Mouse (Mus musculus) hindlimb bud, embryonic 11.5 days (tissue): ENCODE measurements at regions not wholly inside any gene's neighbourhood (a gene's known extent, or its start where the extent isn't known, plus 50 kb on each side); places are given as distances from the start of the nearest gene placed in this dataset.
"Not testable (repeated sequence)": the region's sequence is repeated elsewhere in the genome, so short reads cannot be mapped to it uniquely, and the experiment has no call there.

Experiments used
- DNase-seq: peaks from one replicate; pipeline ENCODE4 v3.0.0-alpha.2; 2012; ENCODE audit warnings: low read depth, low spot score; ENCODE audit errors: extremely low spot score

DNA sequence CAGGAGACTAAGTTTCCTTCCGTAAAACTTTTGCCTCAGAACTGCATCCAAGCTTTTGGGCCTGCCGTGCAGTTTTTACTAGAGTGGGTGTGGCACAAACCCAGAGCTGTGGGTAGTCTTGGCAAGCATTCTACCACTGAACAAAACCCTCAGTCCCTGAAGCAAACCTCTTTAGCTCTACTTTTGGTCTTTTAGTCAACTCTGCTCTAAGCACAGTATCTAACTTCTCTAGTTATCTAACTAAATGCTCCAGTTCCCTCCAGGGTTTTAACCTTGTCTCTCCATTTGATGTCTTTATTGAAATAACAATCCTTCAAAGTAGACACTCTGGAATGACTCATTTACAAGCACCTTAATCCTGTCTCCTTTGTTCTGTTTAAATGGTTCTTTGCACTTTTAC, 361.0 kb downstream of the Trib2 start:
- DNase-seq = no peak

DNA sequence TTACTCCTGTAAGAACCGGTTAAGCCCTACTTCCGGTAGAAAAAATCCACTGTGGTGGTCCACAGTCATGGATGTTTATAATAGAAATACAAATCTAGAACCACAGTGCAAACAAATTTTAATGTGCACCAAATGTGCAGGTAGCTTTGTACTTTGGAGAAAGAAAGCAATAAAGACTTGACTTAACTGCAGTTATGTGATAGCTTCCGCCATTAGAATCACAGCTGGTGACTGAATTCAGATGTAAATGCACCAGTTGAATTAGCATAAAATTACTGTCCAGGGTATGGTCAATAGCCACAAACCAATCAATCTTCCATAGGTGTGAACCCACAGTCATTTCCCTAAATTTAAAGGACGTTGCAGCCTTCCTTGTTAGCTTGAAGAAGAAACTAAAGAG, 367.2 kb downstream of the Trib2 start:
- no peak for DNase-seq

DNA sequence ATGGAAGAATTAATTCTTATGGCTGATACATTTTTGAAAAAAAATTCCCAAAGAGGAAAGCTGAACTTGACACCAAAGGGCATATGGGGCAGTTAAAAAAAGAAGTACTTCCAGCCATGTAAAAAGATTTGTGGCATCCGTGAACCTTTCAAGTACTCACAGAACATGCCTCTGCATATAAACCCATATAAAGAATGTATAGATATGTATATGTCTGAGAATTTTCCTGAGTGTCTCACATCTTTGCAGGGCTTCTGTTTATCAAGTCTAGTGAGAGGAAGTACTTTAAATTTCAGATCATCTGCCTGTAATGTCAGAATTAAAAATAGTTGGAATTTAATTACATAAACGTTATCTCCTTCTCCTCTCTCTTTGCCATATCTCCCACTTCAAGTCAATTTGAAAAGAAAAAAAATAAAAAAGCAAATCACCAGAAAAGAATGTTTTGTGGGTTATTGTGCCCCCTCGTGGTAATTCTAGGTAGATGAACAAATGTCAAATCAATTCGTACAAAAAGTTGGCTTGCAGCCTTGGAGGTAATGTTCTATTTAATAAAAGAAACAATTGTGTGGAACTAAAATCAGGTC, 400.4 kb downstream of the Trib2 start:
- DNase-seq = no peak

DNA sequence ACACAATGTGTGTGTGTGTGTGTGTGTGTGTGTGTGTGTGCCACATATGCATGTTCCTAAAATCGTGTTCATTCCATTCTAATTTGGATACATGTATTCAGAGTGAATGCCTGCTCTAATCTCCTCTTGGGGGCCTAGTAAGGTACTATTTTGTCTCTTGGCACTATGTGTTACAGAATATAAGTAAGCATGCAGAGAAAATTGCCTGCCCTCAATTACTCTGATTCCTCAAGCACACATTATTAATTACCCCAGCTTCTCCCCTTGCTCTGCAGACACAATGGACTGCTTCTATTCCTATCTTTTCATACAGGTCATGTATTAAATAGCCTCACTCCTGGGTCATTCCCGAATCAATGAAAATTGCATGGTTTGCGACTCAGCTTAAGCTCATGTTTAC, 406.3 kb downstream of the Trib2 start:
- DNase-seq = no peak

DNA sequence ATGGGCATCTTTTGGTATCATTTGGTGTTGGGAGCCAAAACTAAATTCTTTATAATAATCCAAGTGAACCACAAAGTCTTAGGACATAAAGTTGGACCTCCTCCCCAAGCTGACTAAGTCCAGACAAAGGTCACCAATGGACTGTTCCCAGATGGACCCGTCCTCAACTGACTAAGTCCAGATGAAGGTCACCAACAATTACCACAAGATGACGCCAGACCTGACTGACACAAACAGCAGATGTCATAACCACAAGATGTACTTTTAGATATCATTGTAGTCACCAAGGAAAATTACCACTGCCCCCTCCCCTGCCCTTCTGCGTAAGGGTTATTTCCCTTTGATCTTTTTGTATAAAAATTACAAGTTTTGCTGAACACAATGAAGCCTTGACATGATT, 409.1 kb downstream of the Trib2 start:
- not testable (repeated sequence) for DNase-seq

DNA sequence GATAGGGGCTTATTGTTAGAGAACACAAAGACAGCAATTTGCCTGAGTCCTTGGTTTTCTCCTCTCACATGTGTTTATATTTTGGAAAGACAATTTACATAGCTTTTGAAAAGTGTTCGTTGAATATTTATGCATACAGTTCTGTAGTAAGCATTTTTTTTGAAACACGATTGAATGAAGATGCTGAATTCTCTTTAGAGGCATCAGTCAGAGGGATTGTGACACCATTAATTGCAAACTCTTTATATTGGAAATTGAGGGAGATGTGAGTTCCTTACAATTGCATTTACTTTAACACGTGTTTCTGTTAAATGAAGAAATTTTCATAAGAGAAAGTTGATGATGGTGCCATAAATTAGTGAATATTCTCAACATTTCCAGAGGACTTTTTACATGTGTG, 424.1 kb downstream of the Trib2 start:
- DNase-seq = no peak

DNA sequence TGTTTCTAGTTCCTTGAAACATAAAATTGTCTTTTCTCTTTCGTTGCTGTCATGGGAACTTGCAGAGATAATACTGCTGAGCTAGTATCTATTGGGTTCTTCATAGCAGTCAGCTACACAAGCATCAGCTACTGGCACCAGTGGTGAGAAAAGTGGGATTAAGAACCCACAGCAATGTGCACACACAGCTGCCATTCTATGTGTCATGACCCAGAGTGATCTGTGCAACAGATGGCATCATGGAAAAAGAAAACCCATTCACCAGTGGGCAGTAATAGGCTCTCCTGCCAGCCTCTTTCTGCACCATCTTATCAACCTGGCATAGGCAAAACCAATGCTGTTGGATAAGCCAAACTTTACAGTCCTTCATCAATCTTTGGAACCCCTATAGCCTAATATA, 428.1 kb downstream of the Trib2 start:
- no peak for DNase-seq

DNA sequence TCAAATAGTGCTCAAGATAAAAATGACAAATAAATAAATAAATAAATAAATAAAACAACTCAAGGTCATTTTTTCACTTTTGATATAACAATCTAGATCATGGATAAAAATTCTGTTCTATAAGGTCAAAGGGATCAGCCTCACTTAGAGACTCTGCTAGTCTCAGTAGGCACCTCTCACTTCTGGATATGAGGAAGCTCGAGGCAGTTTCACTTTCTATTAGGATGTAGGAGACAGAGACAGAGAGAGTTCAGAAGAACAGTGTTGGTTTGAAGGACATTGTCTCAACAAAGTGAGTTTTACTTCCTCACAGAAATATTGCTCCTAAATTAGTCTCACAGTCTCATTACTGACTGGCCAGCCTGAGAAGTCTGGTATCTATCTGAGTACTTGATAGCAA, 458.9 kb downstream of the Trib2 start:
- no peak for DNase-seq

DNA sequence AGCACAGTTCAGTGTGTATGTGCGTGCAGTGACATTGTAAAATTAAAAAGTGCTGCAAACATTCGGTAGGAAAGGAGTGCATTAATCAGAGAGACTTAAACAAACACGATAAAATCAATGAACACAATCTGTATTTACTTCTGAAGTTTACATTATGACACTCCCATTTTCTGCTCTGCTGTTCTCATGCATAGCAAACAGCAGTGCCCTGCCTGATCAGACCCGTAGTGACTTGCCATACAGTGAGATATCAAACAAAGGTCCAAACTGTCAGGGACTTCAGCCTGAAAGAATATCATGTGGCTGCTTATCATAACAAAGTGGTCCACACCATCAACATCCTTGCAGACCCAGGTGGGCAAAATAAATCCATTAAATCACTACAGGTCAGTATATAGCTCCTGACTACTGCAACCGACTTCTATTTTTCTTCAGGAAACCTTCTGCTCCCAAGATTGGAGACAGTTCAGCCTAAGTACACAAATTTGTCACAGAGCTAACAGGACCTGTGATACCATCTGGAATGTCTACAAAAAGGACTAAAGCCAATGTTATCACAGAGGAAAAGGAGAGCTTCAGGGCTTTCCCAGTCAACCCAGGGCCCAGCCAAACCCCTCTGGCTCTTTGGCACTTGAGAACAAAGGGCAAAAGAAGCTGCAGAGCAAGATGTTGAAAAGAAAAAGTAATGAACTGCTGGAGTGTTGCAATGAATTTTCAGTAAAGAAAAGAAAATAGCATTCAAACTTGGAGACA, 495.8 kb downstream of the Trib2 start:
- DNase-seq = no peak

DNA sequence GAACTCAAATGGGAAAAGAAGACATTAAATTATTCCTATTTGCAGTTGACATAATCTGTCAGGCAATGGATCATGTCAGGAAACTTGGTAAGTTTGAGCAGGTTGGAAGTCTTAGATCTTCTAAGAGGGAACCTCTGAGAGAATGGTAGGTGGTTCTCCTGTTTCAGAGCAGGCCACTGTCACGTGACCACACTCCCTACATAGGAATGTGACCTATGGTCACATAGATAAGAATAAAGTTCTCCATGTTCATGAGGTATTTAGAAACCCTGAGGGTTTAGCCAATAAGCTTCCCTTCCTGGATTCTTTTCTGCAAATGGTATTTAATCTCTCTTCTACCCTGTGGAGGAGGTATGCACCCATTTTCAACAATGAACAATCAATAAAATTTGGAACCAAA, 497.1 kb downstream of the Trib2 start:
- DNase-seq = no peak

DNA sequence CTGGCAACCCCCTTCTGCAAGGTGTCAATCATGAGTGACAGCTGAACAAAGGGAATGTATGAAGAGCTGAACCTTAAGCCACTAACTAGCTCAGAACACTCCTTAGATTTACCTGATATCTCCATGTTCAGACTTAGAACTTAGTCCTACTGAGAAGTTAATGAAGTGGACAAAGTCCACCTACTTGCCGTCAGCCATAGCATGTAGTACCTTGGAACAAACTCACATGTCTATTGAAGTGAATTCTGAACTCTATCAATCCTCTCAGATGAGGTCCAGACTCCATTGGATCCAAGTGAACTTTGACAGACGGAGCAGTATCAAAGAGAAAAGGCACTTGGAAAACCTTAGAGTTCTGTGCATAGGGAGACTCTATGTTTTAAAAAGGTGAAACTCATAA, 521.8 kb downstream of the Trib2 start:
- no peak for DNase-seq

DNA sequence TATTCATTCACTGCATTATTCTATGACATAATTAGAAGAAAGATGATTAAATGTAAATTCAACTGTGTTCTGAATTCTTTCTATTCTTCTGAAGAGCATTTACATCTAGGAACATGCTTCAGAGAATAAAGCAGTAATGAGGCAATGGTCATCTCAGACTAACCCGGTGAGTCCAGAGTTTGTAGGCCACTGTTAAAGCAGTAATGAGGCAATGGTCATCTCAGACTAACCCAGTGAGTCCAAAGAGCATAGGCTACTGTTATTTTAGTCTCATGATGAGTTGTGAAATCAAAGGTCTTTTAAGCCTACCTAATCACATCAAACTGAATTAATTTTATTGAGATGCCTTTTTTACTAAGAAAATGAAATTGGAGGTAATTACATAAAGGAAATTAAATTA, 554.6 kb downstream of the Trib2 start:
- DNase-seq = no peak

DNA sequence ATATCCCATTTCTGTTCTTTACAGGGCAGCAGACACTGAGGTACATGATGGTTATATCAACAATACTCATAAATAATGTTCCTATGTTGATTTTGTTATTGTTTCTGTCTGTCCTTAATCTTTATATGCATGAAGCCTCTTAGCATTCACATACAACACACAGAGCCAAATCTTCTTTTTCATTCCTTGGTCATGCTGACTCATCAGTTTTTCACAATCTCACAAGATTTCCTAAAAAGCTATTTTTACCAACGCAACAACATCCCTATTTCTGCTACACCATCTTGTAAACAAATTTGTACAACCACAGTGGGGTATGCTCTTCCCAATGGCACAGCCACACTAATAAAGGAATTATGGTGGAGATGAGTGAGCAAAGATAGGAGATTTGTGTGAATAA, 555.1 kb downstream of the Trib2 start:
- no peak for DNase-seq

DNA sequence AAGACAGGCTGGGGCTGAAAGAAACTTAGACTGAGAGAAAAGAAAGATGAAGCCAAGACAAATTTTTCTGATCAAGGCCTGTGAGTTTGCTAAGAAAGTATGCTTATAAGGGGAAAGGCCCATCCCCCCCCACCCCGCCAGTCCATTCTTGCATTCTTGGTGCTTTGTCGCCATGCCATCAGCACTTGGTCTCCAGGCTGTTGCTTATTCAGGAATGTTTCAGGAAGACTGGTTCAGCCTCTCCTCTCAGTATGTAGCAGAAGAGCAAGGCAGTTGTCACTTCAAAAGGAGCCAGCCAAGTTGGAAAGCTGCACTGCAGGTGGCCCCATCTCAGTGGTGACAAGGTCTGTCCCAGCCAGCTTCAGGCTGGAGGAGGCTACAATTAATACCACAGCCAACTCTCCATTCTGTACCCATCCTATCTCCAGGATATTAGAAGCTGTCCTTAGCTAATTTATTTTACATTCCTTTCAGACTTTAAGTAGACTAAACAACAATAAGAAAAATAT, 555.8 kb downstream of the Trib2 start:
- DNase-seq = no peak

DNA sequence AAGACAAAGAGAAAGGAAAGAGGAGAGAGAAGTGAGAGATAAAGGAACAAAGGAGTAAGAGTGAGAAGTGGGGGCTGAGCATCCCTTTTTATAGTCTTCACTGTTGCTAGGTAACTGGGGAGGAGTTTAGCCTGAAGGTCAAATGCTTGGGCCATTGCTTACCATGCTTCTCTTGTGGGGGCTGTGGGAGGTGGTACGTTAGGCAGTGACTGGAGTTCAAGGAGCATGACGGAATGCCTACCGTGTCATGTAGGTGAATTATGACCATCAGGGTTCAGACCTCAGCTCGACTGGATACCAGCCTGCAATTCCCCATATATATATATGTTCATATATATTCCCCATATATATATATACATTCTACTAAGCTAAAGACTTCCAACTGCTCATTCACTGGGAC, 571.8 kb downstream of the Trib2 start:
- DNase-seq = no peak

DNA sequence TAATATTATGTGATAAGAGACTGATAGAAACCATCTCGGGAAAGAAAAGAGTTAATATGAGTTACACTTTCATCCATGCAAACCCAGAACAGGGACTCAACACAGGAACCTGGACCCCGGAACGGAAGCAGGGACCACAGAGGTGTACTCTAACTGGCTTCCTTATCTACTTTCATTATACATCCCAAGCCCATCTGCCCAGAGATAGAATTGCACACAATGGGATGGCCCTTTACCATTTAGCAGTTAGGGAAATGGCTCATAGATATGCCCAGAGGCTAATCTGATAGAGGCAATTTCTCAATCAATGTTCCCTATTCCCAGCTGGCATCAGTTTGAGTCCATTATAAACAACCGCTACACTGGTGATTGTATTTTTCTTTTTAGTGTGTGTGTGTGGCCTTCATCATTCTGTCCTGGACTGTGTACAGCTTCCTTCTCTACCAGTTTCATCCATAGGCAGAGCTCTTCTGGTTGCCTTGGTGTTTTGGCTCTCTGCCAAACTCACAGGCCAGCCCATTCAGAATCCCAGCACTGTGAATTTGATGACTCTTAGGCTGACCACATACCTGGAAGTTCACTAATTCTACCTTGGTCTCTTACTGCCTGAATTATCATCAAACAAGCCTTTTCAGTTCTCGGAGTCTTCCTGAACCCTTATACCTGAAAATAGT, 594.1 kb downstream of the Trib2 start:
- no peak for DNase-seq

DNA sequence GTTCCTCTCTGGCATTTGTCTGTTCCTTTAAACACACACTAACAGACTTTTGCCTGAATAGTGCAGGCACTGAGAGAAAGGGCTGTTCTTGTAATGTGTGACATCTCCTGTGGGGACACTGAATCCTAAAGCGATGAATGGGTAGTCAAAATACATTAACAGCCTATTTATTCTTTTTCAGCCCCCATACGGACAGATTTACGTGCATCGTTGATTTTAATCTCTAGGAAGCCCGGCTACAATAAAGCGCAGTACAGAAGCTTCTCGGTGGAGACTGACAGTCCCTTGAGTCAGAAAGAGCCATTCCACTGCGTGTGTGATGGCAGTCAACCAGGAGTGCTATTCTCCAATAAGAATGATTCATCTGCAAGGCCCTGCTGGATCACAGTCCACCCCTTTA, 598.2 kb downstream of the Trib2 start:
- DNase-seq = no peak

DNA sequence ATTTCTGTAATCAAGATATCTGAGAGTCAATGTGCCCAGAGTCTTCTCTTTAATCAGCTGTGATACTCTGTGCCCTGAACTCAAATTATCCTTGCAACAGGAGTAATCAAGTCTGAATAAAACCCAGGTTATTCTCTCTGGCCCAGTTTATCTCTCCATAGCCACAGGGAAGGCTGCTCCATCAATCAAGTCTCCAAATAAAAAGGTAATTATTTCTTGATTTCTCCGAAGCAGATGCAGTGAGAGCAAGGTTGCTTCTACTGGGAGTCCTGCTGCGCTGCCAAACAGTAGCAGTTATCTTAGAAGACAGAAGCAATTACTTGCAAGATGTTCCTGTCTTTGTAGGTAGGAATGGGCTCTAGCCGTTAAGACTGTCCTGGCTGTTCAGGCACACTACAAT, 600.5 kb downstream of the Trib2 start:
- no peak for DNase-seq

DNA sequence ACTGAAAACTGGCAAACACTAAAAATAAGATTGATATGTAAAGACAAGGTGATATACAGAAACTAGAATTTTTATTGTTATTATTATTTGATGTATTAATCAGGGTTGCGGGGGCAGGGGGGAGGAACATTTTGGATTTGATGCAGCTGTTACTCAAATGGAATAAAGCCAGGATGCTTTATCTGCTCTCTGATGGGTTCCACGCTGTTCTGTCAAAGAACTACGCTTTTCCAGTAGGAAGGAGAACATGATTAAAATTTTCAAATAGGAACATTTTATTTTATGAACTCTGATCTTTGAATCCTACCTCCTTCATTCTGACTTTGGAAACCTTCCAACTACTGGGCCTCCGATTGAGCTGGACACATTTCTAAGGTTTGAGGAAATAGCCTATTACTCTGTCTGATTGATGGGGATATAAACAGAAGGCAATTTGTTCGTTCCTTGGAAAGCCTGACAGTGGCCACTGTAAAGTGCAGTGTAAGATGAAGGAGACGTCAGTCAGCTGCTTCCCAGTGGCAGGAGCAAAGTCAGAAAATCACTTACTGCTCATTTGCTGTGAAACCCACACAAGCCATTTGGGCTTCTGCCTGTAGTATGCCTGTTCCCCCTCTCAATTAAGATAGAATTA, 642.2 kb downstream of the Trib2 start:
- DNase-seq = no peak

DNA sequence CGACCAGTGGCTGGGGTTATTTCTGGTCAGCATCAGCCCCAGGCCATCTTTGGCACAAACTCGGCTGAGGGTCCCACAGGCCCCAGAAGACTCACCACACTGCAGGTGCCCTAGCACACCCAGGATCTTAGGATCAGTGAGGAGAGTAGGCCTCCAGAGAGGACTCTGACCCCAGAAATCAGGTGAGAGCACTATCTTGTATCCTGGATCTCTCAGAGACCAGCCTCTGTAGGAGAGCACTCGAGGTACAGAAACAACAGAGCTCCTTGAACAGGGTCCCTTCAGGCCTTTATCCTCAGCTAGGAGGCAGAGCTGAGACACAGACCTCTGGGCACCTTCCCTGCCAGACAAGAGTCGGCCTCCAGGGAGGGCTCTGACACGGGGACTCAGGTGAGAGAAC, 654.1 kb downstream of the Trib2 start:
- DNase-seq = no peak

DNA sequence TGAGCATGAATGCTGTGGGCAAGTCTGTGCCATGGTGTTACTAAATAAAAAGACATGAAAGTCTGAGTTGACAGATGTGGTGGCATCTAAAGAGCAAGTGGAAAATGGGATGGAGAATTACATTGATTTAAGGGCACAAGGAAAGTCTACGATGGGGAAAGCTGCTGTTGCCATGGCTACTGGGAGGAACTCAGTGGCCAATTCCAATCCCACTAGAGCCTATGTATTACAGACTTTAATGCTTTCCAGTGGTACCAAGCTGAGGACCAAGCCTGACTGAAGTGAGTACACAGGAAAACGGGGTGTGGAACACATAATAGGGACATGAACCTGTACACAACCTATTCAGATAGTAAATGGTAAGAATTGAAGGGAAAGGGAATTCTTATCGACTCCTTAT, 654.9 kb downstream of the Trib2 start:
- no peak for DNase-seq

DNA sequence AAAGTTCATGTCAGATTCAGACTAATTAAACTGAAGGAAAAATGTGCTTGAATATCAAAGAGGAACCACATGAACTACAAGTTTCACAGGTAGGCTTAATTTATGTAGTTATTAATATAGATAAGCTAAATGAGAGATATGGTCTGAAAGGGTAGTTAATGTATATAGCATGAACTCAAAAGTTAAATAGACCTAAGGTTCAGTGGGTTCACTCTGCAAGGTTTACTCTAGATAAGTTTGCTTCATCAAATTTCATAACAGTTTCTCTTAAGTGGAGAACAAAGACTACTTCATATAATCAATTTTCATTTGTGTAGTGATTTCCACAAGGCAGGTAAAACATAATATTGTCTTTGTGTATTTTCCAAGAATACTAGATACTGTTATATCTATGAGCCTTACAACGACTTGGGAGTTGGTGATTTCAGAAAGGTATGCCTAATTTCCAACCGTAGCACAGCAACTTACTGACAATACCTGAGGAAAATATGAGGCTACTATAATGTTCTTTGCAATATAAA, 656.2 kb downstream of the Trib2 start:
- no peak for DNase-seq
